Mouse (Mus musculus) hematopoietic stem cell, adult 5-6 weeks (primary cell): Measurements from ENCODE around the gene Wbp2nl. TPM values are rescaled to one million over a fixed set of nuclear protein-coding genes. Genes with fewer than 3 reads are reported as not detected.
A peak's percentile ranks its signal among the peaks of the same experiment; 100 is the strongest.

Source experiments
- ATAC-seq, 2 experiments: fragments of 125-278 bp in 1 of 2; replicated peaks in 1 of 2; 2 replicates each; pipeline ENCODE4 v1.8.0; 2016 to 2017; ENCODE audit warnings: inconsistent platforms in 2 of 2, mild to moderate bottlenecking in 2 of 2, moderate number of reproducible peaks in 2 of 2, low read depth in 1 of 2, moderate TSS enrichment in 1 of 2; ENCODE audit not compliant: low FRiP score in 2 of 2, poor library complexity in 2 of 2, severe bottlenecking in 2 of 2, insufficient read depth in 1 of 2, low TSS enrichment in 1 of 2
- total RNA-seq: library from RNA; stranded (forward); fragments of 172-1452, 232-1000 nt; gene quantifications from 2 replicates; pipeline ENCODE4 v1.2.3, GENCODE M21; 2017

Wbp2nl gene
- not detected in 2 replicates for total RNA-seq

- ATAC-seq, result no peak
These were observed at the start of gene Wbp2nl for GRCm38 (mm10) chr15:82298764-82299561. Gene Wbp2nl (plus strand): TSS chr15:82298954.

GRCm38 (mm10) chr15:82251579-82251978 is 47.2 kb upstream of the Wbp2nl start:
- ATAC-seq, result no peak

DNA sequence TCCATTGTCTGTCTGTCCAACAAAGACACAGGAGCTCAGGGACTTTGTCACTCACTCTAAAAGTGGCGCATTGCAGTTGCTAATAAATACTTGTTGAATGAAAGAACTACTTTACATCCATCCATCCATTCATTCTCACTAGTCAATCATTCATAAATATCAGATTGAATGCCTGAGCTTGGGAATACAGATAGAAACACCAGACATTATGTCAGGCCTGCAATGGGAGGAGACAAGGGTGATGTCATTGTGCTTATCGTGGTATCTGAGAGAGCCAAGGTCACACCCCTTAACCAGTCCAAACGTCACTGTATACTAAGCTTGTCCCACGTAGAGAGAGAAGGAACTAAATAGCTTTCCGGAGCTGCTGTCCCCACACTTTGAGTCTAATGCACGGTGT is 46.7 kb upstream of the Wbp2nl start, which contains the start of gene 1500009C09Rik:
TSS of gene 1500009C09Rik (plus strand) at position 301 of the 400 bp plus-strand sequence.
- ATAC-seq, result no peak

DNA sequence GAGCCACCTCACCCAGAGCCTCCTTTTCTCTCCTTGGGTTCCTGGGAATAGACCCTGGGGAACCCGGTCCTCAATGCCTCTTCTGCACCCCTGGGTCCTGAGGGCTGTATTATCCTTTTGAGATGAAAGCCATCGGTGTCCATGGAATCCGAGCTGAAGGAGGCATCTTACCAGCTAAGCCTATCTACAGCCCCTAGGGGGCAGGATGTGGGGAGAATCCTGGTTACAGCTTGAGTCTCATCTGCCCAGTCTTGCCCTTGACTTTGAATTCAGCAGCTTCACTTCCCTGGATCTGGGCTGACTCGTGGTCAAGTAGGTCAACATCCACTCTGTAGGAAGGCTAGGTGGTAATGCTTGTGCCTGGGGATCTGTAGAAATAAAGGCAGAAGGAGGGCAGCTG is 43.5 kb upstream of the Wbp2nl start:
- ATAC-seq, result no peak

GRCm38 (mm10) chr15:82255944-82256383 is 42.8 kb upstream of the Wbp2nl start:
- no peak for ATAC-seq

DNA sequence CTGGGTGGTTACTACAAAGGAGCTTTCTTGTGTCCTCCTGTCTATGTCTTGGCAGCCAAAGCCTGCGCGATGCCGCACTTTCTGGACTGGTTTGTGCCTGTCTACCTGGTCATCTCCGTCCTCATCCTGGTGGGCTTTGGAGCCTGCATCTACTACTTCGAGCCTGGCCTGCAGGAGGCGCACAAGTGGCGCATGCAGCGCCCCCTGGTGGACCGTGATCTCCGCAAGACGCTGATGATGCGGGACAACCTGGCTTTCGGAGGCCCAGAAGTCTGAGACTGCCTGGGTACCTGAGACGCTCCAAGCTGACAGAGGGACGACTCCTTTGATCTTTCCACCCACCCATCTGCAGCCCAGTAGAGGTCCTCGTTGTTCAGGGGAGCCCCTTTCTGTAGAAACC is 39.2 kb upstream of the Wbp2nl start:
- peak; percentile 59 to 86; a peak in 3 of 4 replicates for ATAC-seq

DNA sequence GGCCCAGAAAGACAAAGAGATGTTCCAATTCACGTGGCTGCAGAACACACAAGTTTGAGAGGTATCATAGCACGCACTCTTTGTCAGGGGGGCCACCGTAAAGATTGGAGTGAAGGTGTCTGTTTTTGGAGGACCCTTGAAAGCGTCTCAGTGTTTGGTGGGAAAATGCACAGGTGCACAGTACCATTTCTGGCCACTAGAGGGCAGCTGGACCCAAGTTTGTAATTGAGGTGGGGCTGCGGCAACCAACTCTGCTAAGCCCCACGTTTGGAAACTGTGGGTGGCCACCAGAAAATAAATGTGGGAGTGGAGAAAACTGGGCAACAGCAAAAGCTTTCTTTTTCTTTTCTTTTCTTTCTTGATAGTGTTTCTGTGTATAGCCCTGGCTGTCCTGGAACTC is 32.4 kb upstream of the Wbp2nl start:
- ATAC-seq, result peak in 1 of 2 experiments; percentile 52; a peak in 1 of 4 replicates

DNA sequence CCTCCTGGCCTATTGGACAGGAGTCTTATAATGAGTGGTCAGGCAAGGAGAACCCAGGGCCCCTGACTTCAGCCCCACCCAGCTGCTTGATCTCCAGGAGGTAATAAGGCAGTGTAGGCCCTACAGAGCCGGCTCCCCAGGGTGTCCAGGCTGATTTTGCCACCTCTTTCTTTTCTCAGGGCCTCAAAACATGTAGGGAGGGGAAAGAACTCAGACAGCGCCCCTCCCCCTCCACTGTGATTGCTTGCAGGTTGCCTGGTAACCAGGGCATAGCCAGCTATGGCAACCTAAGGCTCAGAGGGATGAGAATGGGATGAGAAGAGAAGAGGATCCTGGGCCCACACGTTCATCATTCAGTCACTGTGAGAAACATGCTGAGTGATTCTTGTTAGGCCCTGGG is 30.6 kb upstream of the Wbp2nl start:
- no peak for ATAC-seq

DNA sequence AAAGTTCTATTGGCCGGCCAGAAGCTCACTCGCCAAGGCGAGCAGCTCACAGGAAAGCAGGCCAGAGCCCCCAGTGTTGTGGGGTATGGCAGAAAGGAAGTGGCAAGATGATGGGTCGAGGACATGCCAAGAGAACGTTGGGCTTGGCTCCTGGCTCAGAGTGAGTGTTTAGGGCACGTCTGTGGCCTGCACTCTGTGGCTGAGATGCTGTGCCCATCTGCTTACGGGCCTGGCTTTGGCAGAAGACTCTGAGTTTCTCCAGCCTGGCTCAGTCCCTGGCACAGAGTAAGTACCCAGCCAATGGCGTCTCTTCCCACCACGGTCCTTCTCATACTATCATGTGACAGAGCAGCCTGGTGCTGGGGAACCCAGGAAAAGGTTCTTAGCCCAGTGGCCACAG is 30.0 kb upstream of the Wbp2nl start:
- no peak for ATAC-seq

DNA sequence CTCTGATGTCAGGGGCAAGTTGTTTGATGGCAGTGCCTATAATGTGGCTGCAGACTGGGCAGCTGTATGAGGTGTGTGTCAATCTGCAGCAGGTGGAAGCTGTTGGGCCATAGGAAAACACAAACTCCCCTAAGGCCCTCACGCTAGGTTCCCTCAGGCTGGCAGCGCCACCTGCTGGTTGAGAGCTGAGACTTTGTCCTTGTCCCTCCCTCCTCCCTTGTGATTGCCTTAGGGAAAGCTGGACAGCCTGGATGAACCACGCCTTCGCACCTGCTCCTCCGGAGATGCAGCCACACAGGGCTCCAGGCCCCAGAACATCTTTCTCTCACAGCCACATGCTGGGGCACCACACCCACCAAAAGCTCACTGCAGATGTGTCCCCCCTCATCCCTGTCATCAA is 27.6 kb upstream of the Wbp2nl start:
- ATAC-seq, result peak in 1 of 2 experiments; percentile 46; a peak in 2 of 4 replicates

GRCm38 (mm10) chr15:82272295-82272694 is 26.5 kb upstream of the Wbp2nl start:
- no peak for ATAC-seq

GRCm38 (mm10) chr15:82274593-82274926 is 24.2 kb upstream of the Wbp2nl start, which contains the start of gene Sept3:
Gene Sept3 (plus strand): TSS chr15:82274893.
- no peak for ATAC-seq

GRCm38 (mm10) chr15:82274927-82275901 is 23.5 kb upstream of the Wbp2nl start:
- no peak for ATAC-seq

GRCm38 (mm10) chr15:82277591-82277990 is 21.2 kb upstream of the Wbp2nl start:
- no peak for ATAC-seq

DNA sequence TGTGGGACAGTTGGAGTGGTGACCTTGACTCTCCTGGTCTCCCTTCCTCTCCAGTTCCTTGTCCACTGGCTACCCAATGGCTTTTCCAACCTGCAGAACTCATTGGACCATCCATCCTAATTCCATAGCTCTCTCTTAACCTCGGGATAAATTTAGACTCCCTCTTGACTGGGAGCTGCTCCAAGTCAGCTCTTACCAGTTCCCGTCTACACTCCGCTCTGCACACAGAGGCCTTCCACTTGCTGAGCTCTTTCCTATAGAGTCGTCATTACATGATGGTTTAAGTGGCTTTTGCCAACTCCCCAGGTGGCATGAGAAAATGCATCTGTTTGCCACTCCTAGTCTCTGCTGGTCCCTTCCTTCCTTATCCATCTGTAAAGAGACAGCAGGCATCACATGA is 18.1 kb upstream of the Wbp2nl start:
- ATAC-seq, result no peak

- ATAC-seq, result 0 out of 4 replicates have a peak, but pooled peaks of 1 of the 2 experiments have one; percentile 27
These were observed 12.6 kb upstream of the Wbp2nl start for GRCm38 (mm10) chr15:82286157-82286556.

DNA sequence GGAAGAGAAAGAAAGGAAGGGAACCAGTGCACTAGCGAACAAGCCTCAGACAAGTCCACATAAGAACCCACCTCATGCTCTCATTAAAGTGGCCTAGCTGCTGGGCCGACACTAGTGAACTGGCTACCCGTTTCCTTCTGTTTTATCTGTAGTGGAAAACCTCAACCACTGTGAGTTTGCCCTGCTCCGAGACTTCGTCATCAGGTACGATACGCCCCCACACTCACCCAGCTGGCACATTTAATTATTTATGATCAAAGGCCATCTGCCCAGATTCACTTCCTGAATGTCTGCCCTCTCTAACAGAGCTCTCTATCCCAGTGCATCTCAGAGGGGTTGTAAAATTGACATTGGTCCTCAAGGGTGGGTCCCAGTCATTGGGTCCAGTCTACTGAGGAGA is 8.5 kb upstream of the Wbp2nl start:
- no peak for ATAC-seq

- ATAC-seq, result no peak
These were observed 5.9 kb upstream of the Wbp2nl start for GRCm38 (mm10) chr15:82292851-82293250.
